Mouse (Mus musculus) bone marrow macrophage, adult 2 months (primary cell): ENCODE data around the gene Chn2. TPM values are rescaled to one million over a fixed set of nuclear protein-coding genes. Genes with fewer than 3 reads are reported as not detected.

Experiments
- H3K27ac ChIP-seq: 2 replicates; pipeline ENCODE4 v1.5.1; 2012; ENCODE audit warnings: low read depth, low read length; ENCODE audit not compliant: insufficient read depth
- H3K4me1 ChIP-seq: 2 replicates; pipeline ENCODE4 v1.6.1; 2012; ENCODE audit warnings: low read length; ENCODE audit not compliant: control insufficient read depth, insufficient read depth
- H3K4me3 ChIP-seq: 2 replicates; pipeline ENCODE4 v1.5.1; 2012; ENCODE audit warnings: mild to moderate bottlenecking, low read length, moderate library complexity; ENCODE audit not compliant: insufficient read depth
- CTCF ChIP-seq: IDR thresholded peaks from 2 replicates; pipeline ENCODE4 v1.5.1; 2012; ENCODE audit warnings: low read depth, mild to moderate bottlenecking, low read length, moderate library complexity
- POLR2A ChIP-seq: IDR thresholded peaks from 2 replicates; pipeline ENCODE4 v1.6.1; 2012; ENCODE audit warnings: mild to moderate bottlenecking, low read depth, low read length, borderline replicate concordance
- polyA plus RNA-seq: library from polyadenylated mRNA; stranded (reverse); fragments of >200 nt; gene quantifications from 2 replicates; pipeline ENCODE4 v1.2.4, GENCODE M21; 2012; ENCODE audit not compliant: missing spikeins, insufficient read depth, insufficient read length

Gene Chn2
- polyA plus RNA-seq, 1 experiment = 9.5 TPM

- Histone ChIP-seq H3K4me3 (no peak overlapping the region), H3K27ac (no peak overlapping the region), H3K4me1 (no peaks in the 10 kb centered on the region)
- TF ChIP-seq POLR2A (no peak), CTCF (no peak)
Observed at GRCm38 (mm10) chr6:54341133-54341532, 301.8 kb downstream of the Chn2 start.

GRCm38 (mm10) chr6:54342223-54342622, 302.9 kb downstream of the Chn2 start:
- TF ChIP-seq CTCF (no peak), POLR2A (no peak)
- Histone ChIP-seq H3K4me1 (no peaks in the 10 kb centered on the region), H3K27ac (no peak overlapping the region), H3K4me3 (no peak overlapping the region)

Other genes with a start within 250 kb of the Chn2 start
- not detected in 2 replicates for gene Tril, start 218.7 kb upstream of the Chn2 start, polyA plus RNA-seq
- gene Cpvl, start 60.9 kb upstream of the Chn2 start, polyA plus RNA-seq = not detected in 2 replicates